Mouse (Mus musculus) forebrain, embryonic 12.5 days (tissue): ENCODE data around the gene Znrf3. TPM values are rescaled to one million over a fixed set of nuclear protein-coding genes. Genes with fewer than 3 reads are reported as not detected.

ENCODE experiments used
- ATAC-seq: fragments of 200-750 bp; cut with Nextera tagmentation; 2 replicates; pipeline ENCODE4 v1.8.0; 2017; ENCODE audit warnings: moderate TSS enrichment; ENCODE audit not compliant: low FRiP score
- H3K27ac ChIP-seq: fragments of 300-500 bp; sonication (generic); 2 replicates; pipeline ENCODE4 v1.5.1; 2016; ENCODE audit warnings: mild to moderate bottlenecking
- H3K27me3 ChIP-seq: fragments of 300-500 bp; sonication (generic); 2 replicates; pipeline ENCODE4 v1.6.1; 2016; ENCODE audit warnings: mild to moderate bottlenecking
- H3K36me3 ChIP-seq: fragments of 300-500 bp; sonication (generic); replicated peaks from 2 replicates; pipeline ENCODE4 v1.6.1; 2016; ENCODE audit warnings: mild to moderate bottlenecking
- H3K4me1 ChIP-seq: fragments of 300-500 bp; sonication (generic); 2 replicates; pipeline ENCODE4 v1.6.1; 2016
- H3K4me2 ChIP-seq: fragments of 300-500 bp; sonication (generic); 2 replicates; pipeline ENCODE4 v1.6.1; 2016; ENCODE audit warnings: mild to moderate bottlenecking, moderate library complexity
- H3K4me3 ChIP-seq: fragments of 300-500 bp; sonication (generic); replicated peaks from 2 replicates; pipeline ENCODE4 v1.5.1; 2016; ENCODE audit warnings: mild to moderate bottlenecking
- H3K9ac ChIP-seq: fragments of 300-500 bp; sonication (generic); 2 replicates; pipeline ENCODE4 v1.6.1; 2016; ENCODE audit warnings: mild to moderate bottlenecking
- H3K9me3 ChIP-seq: fragments of 300-500 bp; sonication (generic); 2 replicates; pipeline ENCODE4 v1.6.1; 2016
- WGBS: fragments of 180-500 bp; shearing (Covaris S2); methylation state at CpG from one replicate; pipeline ENCODE4 v1.1.7; 2016; 5-methylcytosine and 5-hydroxymethylcytosine counted together
- polyA plus RNA-seq: library from polyadenylated mRNA; unstranded; fragments of >200 nt; fragmentation: Nextera tagmentation; extraction: Ambion mirVana; gene quantifications from 2 replicates; pipeline ENCODE4 v1.2.1, GENCODE M21; 2016

Gene Znrf3
- polyA plus RNA-seq, 1 experiment from 2014 or later = 9.0 TPM

DNA sequence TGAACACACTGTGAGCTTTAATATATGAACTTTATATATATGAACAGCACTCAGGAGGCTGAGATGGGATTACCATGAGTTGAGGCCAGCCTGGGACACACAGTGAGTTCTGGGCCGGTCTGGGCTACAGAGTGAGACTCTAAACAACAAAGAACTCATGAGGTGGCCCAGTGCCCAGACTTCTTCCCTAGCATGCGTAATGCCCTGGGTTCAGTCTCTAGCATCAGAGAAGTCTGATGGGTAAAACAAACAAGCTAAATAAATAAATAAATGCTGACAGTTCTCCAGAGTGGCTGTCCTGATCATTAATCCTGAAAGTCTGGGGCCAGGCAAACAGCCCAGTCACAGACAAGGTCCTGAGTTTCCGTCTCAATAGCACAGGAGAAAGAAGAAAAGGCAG is 25.4 kb upstream of the Znrf3 start:
- no peaks in the 10 kb centered on the region for H3K36me3 ChIP-seq

DNA sequence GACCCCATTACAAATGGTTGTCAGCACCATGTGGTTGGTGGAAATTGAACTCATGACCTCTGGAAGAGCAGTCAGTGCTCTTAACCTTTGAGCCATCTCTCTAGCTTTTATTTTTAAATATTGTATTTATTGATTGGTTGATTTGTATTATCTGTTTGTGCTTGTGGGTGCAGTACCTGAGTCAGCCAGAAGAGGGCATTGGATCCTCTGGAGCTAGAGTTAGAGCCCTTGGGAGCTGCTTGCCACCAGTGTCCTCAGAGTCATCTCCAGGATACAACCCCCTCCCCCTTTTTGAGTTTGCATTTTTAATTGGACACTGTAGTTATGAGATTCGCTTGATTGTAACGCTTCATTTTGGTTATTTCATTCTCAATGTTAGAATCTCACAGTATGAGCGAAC is 24.4 kb upstream of the Znrf3 start:
- no peak overlapping the region for H3K27ac ChIP-seq
- H3K4me2 ChIP-seq = no peak overlapping the region
- H3K9ac ChIP-seq = no peak overlapping the region
- no peak for ATAC-seq
- no peaks in the 10 kb centered on the region for H3K9me3 ChIP-seq
- H3K4me1 ChIP-seq = no peaks in the 10 kb centered on the region
- no peak overlapping the region for H3K4me3 ChIP-seq
- no peaks in the 10 kb centered on the region for H3K27me3 ChIP-seq
- WGBS = 74% methylated on average over 3 of the region's 3 CpGs
- H3K36me3 ChIP-seq = no peaks in the 10 kb centered on the region

More for the DNA sequence above, 25.4 kb upstream of the Znrf3 start:
- H3K4me1 ChIP-seq = no peaks in the 10 kb centered on the region
- no peak overlapping the region for H3K4me3 ChIP-seq
- H3K4me2 ChIP-seq = no peak overlapping the region
- no peaks in the 10 kb centered on the region for H3K27me3 ChIP-seq
- H3K27ac ChIP-seq = no peak overlapping the region
- H3K9ac ChIP-seq = no peak overlapping the region
- ATAC-seq = no peak
- 86% methylated on average over 3 of the region's 3 CpGs for WGBS
- H3K9me3 ChIP-seq = no peaks in the 10 kb centered on the region

DNA sequence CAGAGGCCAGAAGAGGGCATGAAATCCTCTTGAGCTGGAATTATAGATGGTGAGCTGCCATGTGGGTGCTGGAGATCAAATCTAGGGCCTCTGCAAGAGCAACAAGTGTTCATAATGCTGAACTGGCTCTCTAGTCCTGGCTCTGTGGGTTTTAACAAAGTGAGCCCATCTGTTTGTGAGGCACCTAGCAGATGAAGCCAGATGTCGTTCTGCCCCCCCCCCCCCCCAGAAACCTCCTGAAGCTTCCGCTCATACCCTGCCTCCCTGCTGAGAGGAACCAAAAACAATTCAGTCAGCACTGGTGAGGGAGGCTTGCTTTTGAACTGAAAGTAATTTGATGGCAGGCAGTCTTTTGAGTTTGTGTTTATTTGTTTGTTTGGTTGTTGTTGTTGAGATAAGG is 23.8 kb upstream of the Znrf3 start:
- no peak overlapping the region for H3K9ac ChIP-seq
- H3K9me3 ChIP-seq = no peaks in the 10 kb centered on the region
- no peaks in the 10 kb centered on the region for H3K36me3 ChIP-seq
- H3K4me3 ChIP-seq = no peak overlapping the region
- no peak overlapping the region for H3K27ac ChIP-seq
- H3K4me2 ChIP-seq = no peak overlapping the region
- no peak for ATAC-seq
- whole genome bisulfite sequencing = 33% methylated on average over 2 of the region's 2 CpGs
- no peaks in the 10 kb centered on the region for H3K4me1 ChIP-seq
- no peaks in the 10 kb centered on the region for H3K27me3 ChIP-seq

DNA sequence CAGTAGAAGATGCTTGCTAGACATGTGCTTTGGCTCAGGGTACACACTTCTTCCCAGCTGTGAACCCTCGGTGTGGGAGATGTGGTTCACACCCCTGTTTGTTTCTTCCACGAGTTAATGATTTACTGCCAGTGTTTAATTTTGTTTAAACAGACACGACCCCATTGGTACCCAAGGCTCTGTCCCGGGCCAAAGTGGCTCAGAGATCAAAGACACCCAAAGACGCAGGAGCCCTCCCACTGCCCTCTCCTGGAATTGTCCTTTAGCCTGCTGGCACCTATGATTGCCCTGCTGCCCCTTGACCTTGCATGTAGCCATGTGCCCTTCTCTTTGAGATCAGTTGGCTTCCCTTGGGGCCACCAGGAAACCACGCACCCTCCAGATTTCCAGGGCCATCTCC is 7.3 kb upstream of the Znrf3 start:
- Histone ChIP-seq H3K9ac (no peak overlapping the region), H3K27ac (no peak overlapping the region), H3K36me3 (no peaks in the 10 kb centered on the region), H3K27me3 (0 out of 2 replicates have a peak, but pooled peaks cover 3% of the 10 kb centered on the region), H3K9me3 (no peaks in the 10 kb centered on the region), H3K4me3 (no peak overlapping the region), H3K4me2 (no peak overlapping the region), H3K4me1 (no peaks in the 10 kb centered on the region)
- 78% methylated on average over 6 of the region's 6 CpGs for WGBS
- ATAC-seq = no peak

DNA sequence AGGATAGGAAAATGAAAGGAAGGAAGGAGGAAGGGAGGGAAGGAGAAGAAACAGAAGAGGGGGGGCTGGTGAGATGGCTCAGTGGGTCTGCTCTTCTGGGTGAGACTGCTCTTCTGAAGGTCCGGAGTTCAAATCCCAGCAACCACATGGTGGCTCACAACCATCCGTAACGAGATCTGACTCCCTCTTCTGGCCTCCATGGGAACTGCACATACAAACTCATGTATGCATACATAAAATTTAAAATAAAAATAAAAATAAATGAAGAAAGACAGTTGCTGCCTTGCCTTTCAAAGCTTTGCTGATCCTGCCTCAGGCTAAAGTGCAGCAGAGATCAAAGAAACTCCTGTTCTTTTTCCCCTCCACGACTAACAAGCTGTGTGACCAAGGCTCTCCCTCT is 6.7 kb upstream of the Znrf3 start:
- no peaks in the 10 kb centered on the region for H3K36me3 ChIP-seq
- H3K4me2 ChIP-seq = no peak overlapping the region
- no peak overlapping the region for H3K9ac ChIP-seq
- WGBS = 64% methylated on average over 4 of the region's 4 CpGs
- no peaks in the 10 kb centered on the region for H3K4me1 ChIP-seq
- H3K27ac ChIP-seq = no peak overlapping the region
- no peaks in the 10 kb centered on the region for H3K9me3 ChIP-seq
- no peak for ATAC-seq
- H3K27me3 ChIP-seq = peaks cover 4% of the 10 kb centered on the region; the same call in 1 of the 2 replicates
- H3K4me3 ChIP-seq = no peak overlapping the region

DNA sequence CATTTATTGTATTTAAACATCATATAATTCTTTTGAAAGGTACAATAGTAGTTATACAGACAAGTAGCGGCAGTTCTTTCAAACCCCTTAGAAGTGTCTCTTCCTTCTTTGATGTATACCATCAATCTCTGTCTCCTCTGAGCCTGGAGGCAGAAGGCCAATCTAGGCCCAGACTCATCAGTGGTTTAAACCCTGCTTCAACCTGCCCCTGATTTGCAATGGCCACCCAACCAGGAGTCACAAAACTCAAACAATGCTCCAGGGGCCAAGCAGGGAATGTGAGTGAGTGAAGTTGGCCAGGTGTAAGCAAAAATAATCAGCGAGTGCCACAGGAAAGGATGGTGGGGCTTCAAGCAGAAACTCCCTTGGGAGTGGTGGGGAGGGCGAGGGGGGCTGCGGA is 6.1 kb upstream of the Znrf3 start:
- no peaks in the 10 kb centered on the region for H3K4me1 ChIP-seq
- H3K27me3 ChIP-seq = peaks cover 9% of the 10 kb centered on the region; the same call in 1 of the 2 replicates
- no peak overlapping the region for H3K4me2 ChIP-seq
- no peak overlapping the region for H3K4me3 ChIP-seq
- no peak for ATAC-seq
- no peaks in the 10 kb centered on the region for H3K9me3 ChIP-seq
- WGBS = 84% methylated on average over 4 of the region's 4 CpGs
- H3K36me3 ChIP-seq = no peaks in the 10 kb centered on the region
- H3K9ac ChIP-seq = no peak overlapping the region
- no peak overlapping the region for H3K27ac ChIP-seq

DNA sequence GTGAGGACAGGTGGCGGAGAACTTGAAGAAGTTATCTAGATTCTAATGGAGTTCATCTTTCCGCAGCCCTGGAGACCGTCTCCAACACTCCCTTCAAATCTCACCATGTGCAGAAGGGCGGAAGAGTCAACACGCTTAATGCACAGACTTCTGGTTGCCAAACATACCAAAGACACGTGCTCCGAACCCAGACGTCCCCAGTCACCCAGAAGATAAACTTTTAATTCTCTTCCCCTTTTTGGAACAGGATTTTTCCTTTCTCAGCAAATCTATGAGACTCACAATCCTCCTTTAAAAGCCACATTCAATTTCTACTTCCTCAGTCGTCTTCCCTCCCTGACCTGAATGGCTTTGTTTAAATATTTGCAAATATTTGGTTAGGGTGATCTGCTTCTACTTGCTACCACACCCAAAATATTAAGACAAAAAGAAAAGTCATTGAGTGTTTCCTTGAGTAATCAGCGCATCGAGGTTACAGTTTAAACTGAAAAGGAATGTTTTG is 856 bp upstream of the Znrf3 start:
- Histone ChIP-seq H3K4me2 (peak overlapping the region; percentile 92), H3K4me1 (peaks cover 28% of the 10 kb centered on the region), H3K4me3 (peak overlapping the region; percentile 86), H3K36me3 (no peaks in the 10 kb centered on the region), H3K9ac (0 out of 2 replicates have a peak overlapping the region, but pooled peaks have one; percentile 21), H3K9me3 (no peaks in the 10 kb centered on the region), H3K27ac (no peak overlapping the region), H3K27me3 (peaks cover 15% of the 10 kb centered on the region; the same call in 1 of the 2 replicates)
- WGBS = 17% methylated on average over 11 of the region's 11 CpGs
- no peak for ATAC-seq

DNA sequence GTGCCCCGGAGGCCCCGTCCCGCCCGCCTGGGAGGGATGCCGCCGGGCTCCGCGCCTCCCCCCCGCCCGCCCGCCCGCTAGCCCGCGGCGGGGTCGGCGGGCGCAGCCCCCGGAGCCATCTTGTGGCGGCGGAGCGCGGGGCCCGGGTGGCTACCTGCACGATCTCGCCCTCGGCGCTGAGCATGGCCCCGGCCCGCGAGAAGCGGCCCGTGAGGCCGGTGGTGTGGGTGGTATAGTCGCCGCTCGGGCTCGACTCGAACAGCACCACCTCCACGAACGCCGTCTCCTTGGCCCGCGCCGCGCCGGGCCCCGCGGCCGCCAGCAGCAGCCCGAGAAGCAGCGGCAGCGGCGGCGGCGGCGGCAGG is 431 bp downstream of the Znrf3 start:
- Histone ChIP-seq H3K4me2 (peak overlapping the region; percentile 92), H3K9ac (peak overlapping the region; percentile 90), H3K4me3 (peak overlapping the region; percentile 86), H3K27ac (peak overlapping the region; percentile 83), H3K4me1 (peaks cover 30% of the 10 kb centered on the region), H3K36me3 (no peaks in the 10 kb centered on the region), H3K9me3 (no peaks in the 10 kb centered on the region), H3K27me3 (peaks cover 15% of the 10 kb centered on the region; the same call in 1 of the 2 replicates)
- under 1% methylated on average over 44 of the region's 57 CpGs for WGBS
- ATAC-seq = peak; percentile 31; the same call in 1 of the 2 replicates

DNA sequence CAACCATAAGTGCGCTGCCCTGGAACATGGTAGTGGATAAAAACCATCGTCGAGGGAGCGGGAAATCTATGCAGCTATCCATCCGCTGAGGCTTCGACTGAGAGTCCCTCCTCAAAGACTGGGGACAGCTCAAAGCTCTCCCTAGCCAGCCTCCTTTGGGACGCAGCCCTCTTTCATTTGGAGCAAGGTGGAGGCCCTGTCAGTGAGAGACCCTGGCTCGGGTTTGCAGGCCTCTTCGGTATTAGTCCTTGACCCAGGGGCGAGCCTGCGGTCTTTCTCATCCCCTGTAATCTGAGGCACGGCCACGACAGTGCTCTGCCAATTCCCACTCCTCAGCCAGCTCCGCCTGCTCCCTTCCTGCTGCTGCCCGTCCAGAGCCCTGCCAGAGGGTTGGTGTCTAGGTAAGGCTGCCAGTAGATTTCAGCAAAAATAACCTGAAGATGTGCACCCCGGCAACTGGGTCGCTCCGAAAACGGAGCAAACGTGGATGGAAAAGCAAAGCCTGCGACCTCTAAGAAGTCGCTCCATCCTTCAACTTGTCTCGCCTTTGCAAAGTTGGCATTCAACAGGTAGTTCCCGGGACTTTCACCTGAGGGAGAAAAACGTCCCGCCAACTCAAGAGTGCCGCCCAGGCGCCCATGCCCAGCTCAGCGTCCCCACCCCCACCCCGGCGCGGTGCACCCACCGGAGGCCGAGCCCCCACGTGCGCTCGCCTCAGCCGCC is 975 bp downstream of the Znrf3 start:
- H3K27me3 ChIP-seq = peaks cover 15% of the 10 kb centered on the region; the same call in 1 of the 2 replicates

DNA sequence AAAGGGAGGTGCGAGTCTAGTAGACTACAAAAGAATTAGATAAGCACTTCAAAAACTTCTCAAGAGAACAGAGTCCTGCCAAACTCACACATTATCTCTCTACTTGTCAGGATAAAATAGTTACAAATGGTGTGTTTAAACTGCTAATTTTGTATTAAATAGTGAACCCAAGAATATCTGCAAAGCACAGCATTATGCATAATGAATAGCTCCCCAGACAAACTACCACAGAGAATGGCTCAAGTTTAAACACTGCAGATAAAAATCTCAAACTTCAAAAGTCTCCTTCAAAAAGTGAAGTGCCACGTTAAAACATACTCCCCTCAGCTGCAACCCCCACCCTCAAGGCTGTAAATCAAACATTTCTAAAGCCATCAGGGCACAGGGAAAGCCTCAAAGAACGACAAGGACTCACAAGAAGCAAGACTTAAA is 2.0 kb downstream of the Znrf3 start:
- WGBS = 12% methylated on average over 3 of the region's 3 CpGs
- H3K4me3 ChIP-seq = peak overlapping the region; percentile 86
- no peak for ATAC-seq
- no peaks in the 10 kb centered on the region for H3K36me3 ChIP-seq
- H3K4me1 ChIP-seq = peaks cover 30% of the 10 kb centered on the region
- no peaks in the 10 kb centered on the region for H3K9me3 ChIP-seq
- H3K9ac ChIP-seq = peak overlapping the region; percentile 90; the same call in 1 of the 2 replicates
- H3K27ac ChIP-seq = no peak overlapping the region
- H3K27me3 ChIP-seq = peaks cover 12% of the 10 kb centered on the region; the same call in 1 of the 2 replicates
- peak overlapping the region; percentile 92 for H3K4me2 ChIP-seq

More for the DNA sequence above, 975 bp downstream of the Znrf3 start:
- H3K4me3 ChIP-seq = peak overlapping the region; percentile 86
- peak overlapping the region; percentile 90 for H3K9ac ChIP-seq
- H3K27ac ChIP-seq = peak overlapping the region; percentile 83
- no peak; the same call in 1 of the 2 replicates for ATAC-seq
- no peaks in the 10 kb centered on the region for H3K36me3 ChIP-seq
- under 1% methylated on average over 38 of the region's 38 CpGs for WGBS
- peaks cover 30% of the 10 kb centered on the region for H3K4me1 ChIP-seq
- H3K4me2 ChIP-seq = peak overlapping the region; percentile 92
- H3K9me3 ChIP-seq = no peaks in the 10 kb centered on the region

DNA sequence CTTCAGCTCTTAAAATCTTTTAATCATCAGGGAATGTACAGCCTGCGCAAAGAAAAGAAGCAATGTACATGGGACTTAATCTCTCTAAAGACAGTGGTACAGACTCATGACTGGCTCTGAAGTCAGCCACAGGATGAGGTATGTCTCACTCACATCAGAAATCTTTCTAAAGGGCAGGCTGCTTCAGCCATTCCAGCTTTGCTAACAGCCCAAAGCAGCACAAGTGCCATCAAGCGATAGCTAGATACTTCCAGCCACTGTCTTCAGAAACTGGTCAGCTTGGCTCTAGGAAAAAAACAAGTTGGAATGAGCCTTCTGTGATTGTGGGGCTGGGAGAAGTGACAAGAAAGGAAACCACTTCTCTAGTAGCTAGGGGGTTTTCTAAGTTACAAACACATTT is 7.0 kb downstream of the Znrf3 start:
- no peak overlapping the region for H3K4me3 ChIP-seq
- no peak for ATAC-seq
- H3K27me3 ChIP-seq = no peaks in the 10 kb centered on the region

DNA sequence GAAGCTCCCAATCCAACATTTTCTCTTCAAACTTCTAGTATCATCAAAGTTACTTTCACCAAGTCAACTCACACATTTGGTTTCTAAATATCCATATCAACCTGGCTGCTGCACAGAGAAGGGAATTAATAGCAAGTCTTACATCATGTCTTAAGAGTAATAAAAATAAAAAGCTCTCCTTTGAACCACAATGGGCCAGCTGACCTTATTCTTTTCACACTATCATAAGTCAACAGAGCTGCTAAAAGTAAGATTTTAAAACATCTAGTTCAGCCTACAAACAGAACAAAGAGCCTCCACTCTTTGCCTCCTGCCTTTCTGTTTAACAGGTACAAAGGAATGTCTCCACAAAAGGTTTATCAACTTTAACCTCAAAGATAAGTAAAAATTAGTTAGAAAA is 7.7 kb downstream of the Znrf3 start:
- Histone ChIP-seq H3K4me2 (no peak overlapping the region), H3K27ac (no peak overlapping the region), H3K4me3 (no peak overlapping the region), H3K9ac (no peak overlapping the region), H3K9me3 (no peaks in the 10 kb centered on the region), H3K27me3 (no peaks in the 10 kb centered on the region), H3K36me3 (no peaks in the 10 kb centered on the region), H3K4me1 (peaks cover 11% of the 10 kb centered on the region)
- no peak for ATAC-seq

More for the DNA sequence above, 7.0 kb downstream of the Znrf3 start:
- Histone ChIP-seq H3K4me1 (peaks cover 18% of the 10 kb centered on the region), H3K9ac (no peak overlapping the region), H3K9me3 (no peaks in the 10 kb centered on the region), H3K27ac (no peak overlapping the region), H3K36me3 (no peaks in the 10 kb centered on the region), H3K4me2 (no peak overlapping the region)
- WGBS = 89% methylated on average over 2 of the region's 2 CpGs

DNA sequence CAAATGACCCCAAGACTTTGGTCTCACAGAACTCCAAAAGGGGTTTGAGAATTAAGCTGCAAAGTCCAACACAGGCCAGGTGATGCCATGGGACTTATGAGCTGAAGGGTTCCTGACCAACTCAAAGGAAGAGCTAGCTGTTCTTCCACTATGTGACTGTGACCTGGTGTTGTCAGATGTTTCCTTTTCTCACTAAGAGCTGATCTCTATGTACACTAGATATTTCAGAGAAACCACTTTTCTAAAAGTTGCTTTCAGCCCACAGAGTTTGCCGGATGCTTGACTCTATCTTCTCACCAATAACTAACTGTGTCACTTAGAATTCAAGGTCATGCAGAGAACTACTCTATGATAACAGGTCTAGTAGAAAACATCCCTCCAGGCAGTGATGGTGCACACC is 9.2 kb downstream of the Znrf3 start:
- WGBS = 97% methylated on average over 1 of the region's 1 CpGs
- no peaks in the 10 kb centered on the region for H3K9me3 ChIP-seq
- H3K9ac ChIP-seq = no peak overlapping the region
- H3K27me3 ChIP-seq = no peaks in the 10 kb centered on the region
- peaks cover 12% of the 10 kb centered on the region for H3K4me1 ChIP-seq
- no peaks in the 10 kb centered on the region for H3K36me3 ChIP-seq
- no peak overlapping the region for H3K27ac ChIP-seq
- ATAC-seq = no peak
- H3K4me2 ChIP-seq = no peak overlapping the region
- no peak overlapping the region for H3K4me3 ChIP-seq
